Mouse (Mus musculus) heart, embryonic 14.5 days (tissue): ENCODE results near the gene Fstl5. TPM values are rescaled to one million over a fixed set of nuclear protein-coding genes. Genes with fewer than 3 reads are reported as not detected.

ENCODE experiments used
- ATAC-seq: fragments of 200-750 bp; cut with Nextera tagmentation; 2 replicates; pipeline ENCODE4 v1.8.0; 2017; ENCODE audit warnings: low read depth, moderate TSS enrichment; ENCODE audit not compliant: insufficient number of reproducible peaks, insufficient read depth, low FRiP score
- H3K27ac ChIP-seq, 2 experiments: fragments of 200-500 bp in 1 of 2; fragments of 300-500 bp in 1 of 2; sonication (generic) in 1 of 2; replicated peaks in 1 of 2; 2 replicates each; pipeline ENCODE4 v1.5.1; 2012 to 2014; ENCODE audit warnings: low read depth in 2 of 2, low read length in 2 of 2, control low read depth in 1 of 2, mild to moderate bottlenecking in 1 of 2, mixed read lengths in 1 of 2; ENCODE audit not compliant: control insufficient read depth in 1 of 2, insufficient read depth in 1 of 2
- H3K27me3 ChIP-seq: fragments of 300-500 bp; sonication (generic); 2 replicates; pipeline ENCODE4 v1.6.1; 2014; ENCODE audit warnings: mild to moderate bottlenecking, low read length, control low read depth; ENCODE audit not compliant: control insufficient read depth, insufficient read depth
- H3K36me3 ChIP-seq: fragments of 300-500 bp; sonication (generic); 2 replicates; pipeline ENCODE4 v1.6.1; 2014; ENCODE audit warnings: mild to moderate bottlenecking, control low read depth, low read length, mixed read lengths; ENCODE audit not compliant: control insufficient read depth, insufficient read depth
- H3K4me1 ChIP-seq, 2 experiments: fragments of 200-500 bp in 1 of 2; fragments of 300-500 bp in 1 of 2; sonication (generic) in 1 of 2; 2 replicates each; pipeline ENCODE4 v1.6.1; 2012 to 2014; ENCODE audit warnings: low read length in 2 of 2, control low read depth in 1 of 2, mixed read lengths in 1 of 2; ENCODE audit not compliant: control insufficient read depth in 2 of 2, insufficient read depth in 2 of 2
- H3K4me2 ChIP-seq: fragments of 300-500 bp; sonication (generic); 2 replicates; pipeline ENCODE4 v1.6.1; 2014; ENCODE audit warnings: mild to moderate bottlenecking, low read length
- H3K4me3 ChIP-seq, 2 experiments: fragments of 200-500 bp in 1 of 2; fragments of 300-500 bp in 1 of 2; sonication (generic) in 1 of 2; 2 replicates each; pipeline ENCODE4 v1.5.1; 2012 to 2014; ENCODE audit warnings: low read length in 2 of 2, mild to moderate bottlenecking in 2 of 2, control low read depth in 1 of 2, low read depth in 1 of 2, moderate library complexity in 1 of 2; ENCODE audit not compliant: control insufficient read depth in 1 of 2, insufficient read depth in 1 of 2
- H3K9ac ChIP-seq: fragments of 300-500 bp; sonication (generic); 2 replicates; pipeline ENCODE4 v1.6.1; 2014; ENCODE audit warnings: mild to moderate bottlenecking, low read length
- H3K9me3 ChIP-seq: fragments of 300-500 bp; sonication (generic); 2 replicates; pipeline ENCODE4 v1.6.1; 2016; ENCODE audit warnings: low read length, control low read depth; ENCODE audit not compliant: control insufficient read depth
- WGBS: fragments of 180-500 bp; shearing (Covaris S2); extraction: QIAGEN DNeasy Blood & Tissue Kit; methylation state at CpG from one replicate; pipeline ENCODE4 v1.1.7; 2014; 5-methylcytosine and 5-hydroxymethylcytosine counted together
- polyA plus RNA-seq: library from polyadenylated mRNA; unstranded; fragments of >200 nt; fragmentation: Nextera tagmentation; extraction: Ambion mirVana; gene quantifications from 2 replicates; pipeline ENCODE4 v1.2.1, GENCODE M21; 2014

The Fstl5 gene
- polyA plus RNA-seq, 1 experiment from 2014 or later = 0.23 TPM

DNA sequence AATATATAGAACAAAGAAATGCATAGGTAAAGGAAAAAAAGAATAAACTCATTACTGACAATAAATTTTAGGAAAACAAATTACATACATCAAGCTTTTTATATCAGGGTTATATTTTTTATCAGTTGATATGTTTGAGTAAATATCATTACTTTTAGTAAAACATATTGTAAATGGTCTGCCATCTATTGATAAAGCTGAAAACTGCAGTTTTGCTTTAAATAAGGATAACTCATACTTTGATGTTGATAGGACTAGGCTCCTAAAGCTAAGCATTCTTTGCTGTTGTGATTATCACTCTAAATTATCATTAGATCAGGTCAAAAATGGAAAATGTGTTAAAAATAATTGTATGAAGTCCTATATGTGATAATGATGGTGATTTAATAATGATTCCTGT is 493.3 kb downstream of the Fstl5 start:
- no peak overlapping the region for H3K9ac ChIP-seq
- no peak overlapping the region for H3K4me3 ChIP-seq
- H3K36me3 ChIP-seq = no peaks in the 10 kb centered on the region
- no peak overlapping the region for H3K27ac ChIP-seq
- no peaks in the 10 kb centered on the region for H3K4me1 ChIP-seq
- no peak for ATAC-seq
- H3K4me2 ChIP-seq = no peak overlapping the region
- no peaks in the 10 kb centered on the region for H3K9me3 ChIP-seq
- H3K27me3 ChIP-seq = no peaks in the 10 kb centered on the region

DNA sequence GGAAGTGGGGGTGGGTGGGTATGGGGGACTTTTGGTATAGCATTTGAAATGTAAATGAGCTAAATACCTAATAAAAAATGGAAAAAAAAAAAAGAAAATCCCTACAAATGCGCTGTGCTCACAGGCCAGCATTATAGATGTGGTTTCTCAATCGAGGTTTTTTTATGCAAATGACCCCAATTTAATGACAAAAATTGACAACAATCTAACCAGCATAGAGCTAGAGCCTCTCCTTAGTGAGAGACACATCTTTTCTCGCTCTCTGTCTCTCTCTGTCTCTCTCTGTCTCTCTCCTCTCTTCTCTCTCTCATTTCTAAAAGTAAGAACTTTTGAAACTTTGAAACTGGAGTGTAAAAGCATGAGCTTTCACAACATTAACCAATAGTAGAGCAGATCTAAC is 498.4 kb downstream of the Fstl5 start:
- H3K9me3 ChIP-seq = no peaks in the 10 kb centered on the region
- no peak for ATAC-seq
- H3K27ac ChIP-seq = no peak overlapping the region
- H3K9ac ChIP-seq = no peak overlapping the region
- H3K27me3 ChIP-seq = no peaks in the 10 kb centered on the region
- no peaks in the 10 kb centered on the region for H3K4me1 ChIP-seq
- no peaks in the 10 kb centered on the region for H3K36me3 ChIP-seq
- WGBS = 63% methylated on average over 3 of the region's 3 CpGs
- no peak overlapping the region for H3K4me3 ChIP-seq
- no peak overlapping the region for H3K4me2 ChIP-seq

DNA sequence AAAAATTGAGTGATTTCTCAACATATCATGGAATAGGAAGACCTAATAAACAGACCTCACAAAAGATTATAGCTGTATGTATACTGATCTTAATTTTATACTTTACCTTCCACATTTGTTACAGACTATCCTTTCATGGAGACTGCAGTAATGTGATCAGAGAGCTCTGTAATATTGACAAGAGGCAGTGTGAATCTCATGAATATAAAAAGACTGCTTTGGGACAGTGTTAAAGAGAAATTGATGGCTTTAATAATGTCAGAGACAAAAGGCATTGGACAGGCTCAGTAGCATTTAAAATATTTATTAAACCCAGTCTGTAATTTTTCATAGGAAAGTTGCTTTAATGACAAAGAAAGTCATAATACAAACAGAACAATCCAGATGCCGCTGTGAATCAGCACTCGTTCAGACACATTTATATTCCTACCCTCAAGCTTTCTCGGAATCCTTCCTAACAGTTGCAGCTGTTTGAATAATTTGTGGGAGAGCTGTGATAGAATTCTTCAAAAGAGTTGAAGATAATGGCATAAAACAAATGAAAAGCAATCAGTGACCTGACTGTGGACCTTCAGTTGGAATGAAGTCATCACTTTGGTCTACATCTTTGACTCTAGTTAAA is 499.0 kb downstream of the Fstl5 start:
- no peak overlapping the region for H3K4me2 ChIP-seq
- WGBS = 86% methylated on average over 3 of the region's 3 CpGs
- H3K27me3 ChIP-seq = no peaks in the 10 kb centered on the region
- H3K9me3 ChIP-seq = no peaks in the 10 kb centered on the region
- H3K4me3 ChIP-seq = no peak overlapping the region
- no peak for ATAC-seq
- H3K36me3 ChIP-seq = no peaks in the 10 kb centered on the region
- H3K4me1 ChIP-seq = no peaks in the 10 kb centered on the region
- H3K27ac ChIP-seq = no peak overlapping the region
- no peak overlapping the region for H3K9ac ChIP-seq

DNA sequence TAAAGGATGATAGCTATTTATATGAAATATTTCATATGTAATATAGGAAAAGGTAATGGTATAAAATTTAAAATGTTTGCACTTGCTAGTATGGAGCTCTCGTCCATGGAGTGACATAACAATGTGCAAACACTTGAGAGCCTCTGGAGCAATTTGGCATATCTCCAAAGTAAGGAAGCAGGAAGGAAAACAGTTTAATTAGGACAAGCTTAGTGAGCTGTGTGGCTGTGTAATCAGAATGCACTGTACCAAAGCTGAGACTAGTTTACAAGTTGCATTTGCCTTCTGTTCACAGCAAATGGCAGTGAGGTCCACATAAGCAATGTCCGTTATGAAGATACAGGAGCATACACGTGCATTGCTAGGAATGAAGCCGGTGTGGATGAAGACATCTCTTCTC is 519.1 kb downstream of the Fstl5 start:
- 69% methylated on average over 4 of the region's 4 CpGs for WGBS
- Histone ChIP-seq H3K36me3 (no peaks in the 10 kb centered on the region), H3K27ac (no peak overlapping the region), H3K27me3 (no peaks in the 10 kb centered on the region), H3K9ac (no peak overlapping the region), H3K9me3 (no peaks in the 10 kb centered on the region), H3K4me3 (no peak overlapping the region), H3K4me2 (no peak overlapping the region), H3K4me1 (no peaks in the 10 kb centered on the region)
- ATAC-seq = no peak

DNA sequence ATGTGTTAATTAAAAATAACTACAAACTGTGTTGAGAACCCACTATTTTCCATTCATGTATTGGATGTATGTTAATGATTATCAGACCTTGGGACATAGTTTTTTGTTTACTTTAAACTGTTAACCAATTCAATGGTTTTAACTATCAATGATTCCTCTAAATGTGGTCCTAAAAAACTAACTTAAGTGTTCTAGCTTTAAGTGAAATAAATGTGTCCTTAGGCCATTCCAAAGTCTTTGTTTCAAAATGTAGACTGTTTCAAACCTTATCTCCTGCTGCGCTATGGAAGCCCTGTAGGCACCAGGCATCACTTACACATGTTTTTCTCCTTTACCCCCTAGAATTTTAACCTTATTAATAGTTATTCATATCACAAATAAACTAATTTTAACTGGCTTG is 546.0 kb downstream of the Fstl5 start:
- no peak overlapping the region for H3K4me3 ChIP-seq
- WGBS = 90% methylated on average over 1 of the region's 1 CpGs
- ATAC-seq = no peak

DNA sequence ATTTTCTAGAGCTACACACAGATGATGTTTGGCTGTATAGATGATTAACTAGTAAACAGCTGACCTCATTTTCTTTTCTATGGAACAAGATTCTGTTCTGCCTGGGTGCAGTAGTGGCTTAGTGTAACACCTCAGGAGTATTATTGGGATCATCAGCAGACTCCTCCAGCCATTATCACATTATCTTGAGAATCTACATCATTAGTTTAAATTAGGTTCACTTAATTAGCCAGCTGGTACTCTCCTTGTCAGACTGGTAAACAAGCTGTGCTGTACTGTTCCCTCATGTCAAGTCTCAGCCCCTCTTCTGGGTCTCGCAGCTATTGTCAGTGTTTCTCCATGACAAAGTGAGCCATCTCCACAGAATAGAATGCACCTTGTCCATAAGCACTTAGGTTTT is 580.2 kb downstream of the Fstl5 start:
- no peak overlapping the region for H3K4me2 ChIP-seq
- ATAC-seq = no peak
- H3K27ac ChIP-seq = no peak overlapping the region
- H3K4me3 ChIP-seq = no peak overlapping the region
- H3K36me3 ChIP-seq = no peaks in the 10 kb centered on the region
- 76% methylated on average over 1 of the region's 1 CpGs for WGBS
- no peaks in the 10 kb centered on the region for H3K27me3 ChIP-seq
- no peaks in the 10 kb centered on the region for H3K4me1 ChIP-seq
- no peak overlapping the region for H3K9ac ChIP-seq
- no peaks in the 10 kb centered on the region for H3K9me3 ChIP-seq

More for the DNA sequence above, 546.0 kb downstream of the Fstl5 start:
- no peaks in the 10 kb centered on the region for H3K36me3 ChIP-seq
- no peaks in the 10 kb centered on the region for H3K9me3 ChIP-seq
- H3K9ac ChIP-seq = no peak overlapping the region
- no peaks in the 10 kb centered on the region for H3K4me1 ChIP-seq
- H3K27me3 ChIP-seq = no peaks in the 10 kb centered on the region
- no peak overlapping the region for H3K27ac ChIP-seq
- no peak overlapping the region for H3K4me2 ChIP-seq

DNA sequence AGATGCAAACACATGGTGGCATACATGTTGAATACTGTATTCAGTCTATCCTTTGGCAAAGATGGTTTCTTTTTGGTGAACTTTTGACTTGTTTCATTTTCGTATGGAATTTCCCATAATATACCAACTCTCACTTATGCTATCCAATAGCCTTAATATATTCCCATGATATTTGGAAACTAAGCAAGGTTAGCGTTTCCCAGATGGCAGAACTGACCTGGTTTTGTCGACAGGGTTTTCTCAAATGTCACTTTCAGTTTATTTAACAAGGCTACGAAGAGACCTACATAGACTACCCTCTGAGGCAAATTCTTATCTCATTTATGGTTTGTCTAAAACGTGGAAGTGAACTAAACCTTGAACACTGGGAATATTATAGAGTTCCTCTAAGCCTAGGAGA is 596.8 kb downstream of the Fstl5 start:
- no peak overlapping the region for H3K9ac ChIP-seq
- no peaks in the 10 kb centered on the region for H3K27me3 ChIP-seq
- H3K27ac ChIP-seq = no peak overlapping the region
- H3K4me1 ChIP-seq = no peaks in the 10 kb centered on the region
- no peak overlapping the region for H3K4me2 ChIP-seq
- 57% methylated on average over 5 of the region's 5 CpGs for WGBS
- no peaks in the 10 kb centered on the region for H3K36me3 ChIP-seq
- no peaks in the 10 kb centered on the region for H3K9me3 ChIP-seq
- ATAC-seq = no peak
- H3K4me3 ChIP-seq = no peak overlapping the region

DNA sequence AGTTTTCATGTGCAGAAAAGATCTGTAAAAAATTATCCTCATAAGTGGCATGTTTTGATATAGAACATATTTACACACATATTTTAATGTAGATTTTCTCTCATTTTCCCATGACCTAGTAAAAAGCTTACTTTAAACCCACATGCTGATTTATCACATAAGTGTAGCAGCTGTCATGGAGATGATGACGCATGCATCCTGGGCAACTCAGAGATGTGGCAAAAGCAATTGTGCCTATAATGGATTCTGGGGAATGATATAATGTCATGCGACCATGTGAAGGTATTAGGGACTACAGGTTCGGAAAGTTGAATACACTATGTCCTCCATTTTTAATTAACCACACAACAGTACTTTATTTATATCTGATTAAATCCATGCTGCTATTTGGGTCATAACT is 601.9 kb downstream of the Fstl5 start:
- H3K27ac ChIP-seq = no peak overlapping the region
- H3K4me3 ChIP-seq = no peak overlapping the region
- no peaks in the 10 kb centered on the region for H3K4me1 ChIP-seq
- H3K4me2 ChIP-seq = no peak overlapping the region
- H3K9me3 ChIP-seq = no peaks in the 10 kb centered on the region
- WGBS = 82% methylated on average over 3 of the region's 3 CpGs
- H3K9ac ChIP-seq = no peak overlapping the region
- no peak for ATAC-seq
- H3K27me3 ChIP-seq = no peaks in the 10 kb centered on the region
- H3K36me3 ChIP-seq = no peaks in the 10 kb centered on the region
